Mouse (Mus musculus) layer of hippocampus, adult 11-12 months (tissue): ENCODE measurements around the gene Gtf2h3.

Experiments used
- DNase-seq: peaks from one replicate; pipeline ENCODE4 v3.0.0; 2022; ENCODE audit warnings: low spot score

Gtf2h3 gene

GRCm38 (mm10) chr5:124636694-124637093, 57.8 kb downstream of the Gtf2h3 start:
- DNase-seq = no peak

DNA sequence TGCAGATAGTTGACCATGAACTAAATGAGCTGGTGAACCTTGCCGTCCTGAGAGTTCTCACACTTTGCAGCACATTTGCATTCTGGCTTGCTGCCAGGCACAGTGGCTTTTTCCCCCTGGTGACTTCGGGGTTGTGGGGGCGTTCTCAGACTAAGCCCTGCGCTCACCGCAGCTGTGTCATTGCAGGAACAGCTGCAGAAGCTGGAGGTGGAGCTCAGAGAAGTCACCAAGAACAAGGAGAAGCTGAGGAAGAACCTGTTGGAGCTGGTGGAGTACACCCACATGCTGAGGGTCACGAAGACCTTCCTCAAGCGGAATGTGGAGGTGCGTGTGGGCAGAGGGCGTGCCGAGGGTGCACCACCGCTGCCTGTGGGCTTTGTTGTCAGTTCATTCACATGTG, 58.4 kb downstream of the Gtf2h3 start:
- DNase-seq = no peak

DNA sequence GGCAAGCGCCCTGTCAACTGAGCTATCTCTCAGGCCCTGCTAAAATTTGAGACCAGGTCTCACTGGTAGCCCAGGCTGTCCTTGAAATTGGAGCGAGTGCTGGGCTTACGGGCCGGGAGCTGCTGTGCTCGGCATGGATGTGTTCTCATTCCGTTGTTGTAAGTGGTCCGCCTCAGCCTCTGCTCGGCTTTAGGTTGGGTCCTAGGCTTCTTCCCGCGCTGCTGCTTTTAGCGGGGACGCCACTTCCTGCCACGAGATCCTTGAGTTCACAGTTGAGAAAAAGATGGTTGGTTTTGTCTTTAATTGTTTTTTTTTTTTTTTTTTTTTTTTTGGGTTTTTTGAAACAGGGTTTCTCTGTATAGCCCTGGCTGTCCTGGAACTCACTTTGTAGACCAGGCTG, 58.9 kb downstream of the Gtf2h3 start:
- no peak for DNase-seq
